Mouse (Mus musculus) lung, postnatal 14 days (tissue): ENCODE results near the gene Drosha.
"Not testable (repeated sequence)": the region's sequence is repeated elsewhere in the genome, so short reads cannot be mapped to it uniquely, and the experiment has no call there.

Experiments
- DNase-seq: peaks from one replicate; pipeline ENCODE4 v3.0.0; 2021

The Drosha gene

GRCm38 (mm10) chr15:12888312-12888711 is 63.7 kb downstream of the Drosha start:
- DNase-seq: no peak

GRCm38 (mm10) chr15:12889909-12890308 is 65.3 kb downstream of the Drosha start:
- no peak for DNase-seq

- DNase-seq: no peak
Measured at GRCm38 (mm10) chr15:12895426-12895825, 70.8 kb downstream of the Drosha start.

GRCm38 (mm10) chr15:12896022-12897009 is 71.7 kb downstream of the Drosha start:
- DNase-seq: no peak

GRCm38 (mm10) chr15:12897831-12898230 is 73.2 kb downstream of the Drosha start:
- DNase-seq: no peak

GRCm38 (mm10) chr15:12900428-12901196 is 76.0 kb downstream of the Drosha start:
- DNase-seq: no peak

- no peak for DNase-seq
Measured at GRCm38 (mm10) chr15:12901197-12901570, 76.6 kb downstream of the Drosha start.

- DNase-seq: no peak
Measured at GRCm38 (mm10) chr15:12904442-12904841, 79.8 kb downstream of the Drosha start.

GRCm38 (mm10) chr15:12907962-12908719 is 83.5 kb downstream of the Drosha start:
- DNase-seq: no peak

GRCm38 (mm10) chr15:12908720-12909028 is 84.1 kb downstream of the Drosha start:
- no peak for DNase-seq

- no peak for DNase-seq
Measured at GRCm38 (mm10) chr15:12909171-12909570, 84.6 kb downstream of the Drosha start.

GRCm38 (mm10) chr15:12911082-12911481 is 86.5 kb downstream of the Drosha start:
- no peak for DNase-seq

- no peak for DNase-seq
Measured at GRCm38 (mm10) chr15:12916314-12916815, 91.8 kb downstream of the Drosha start.

- not testable (repeated sequence) for DNase-seq
Measured at GRCm38 (mm10) chr15:12919326-12919966, 94.8 kb downstream of the Drosha start.

- no peak for DNase-seq
Measured at GRCm38 (mm10) chr15:12919967-12920870, 95.6 kb downstream of the Drosha start.

GRCm38 (mm10) chr15:12921901-12922300 is 97.3 kb downstream of the Drosha start:
- DNase-seq: no peak

- no peak for DNase-seq
Measured at GRCm38 (mm10) chr15:12923826-12924225, 99.2 kb downstream of the Drosha start.

- no peak for DNase-seq
Measured at GRCm38 (mm10) chr15:12931481-12931880, 106.9 kb downstream of the Drosha start.

- no peak for DNase-seq
Measured at GRCm38 (mm10) chr15:12936217-12936732, 111.7 kb downstream of the Drosha start.

GRCm38 (mm10) chr15:12937326-12937725 is 112.7 kb downstream of the Drosha start:
- DNase-seq: not testable (repeated sequence)

- DNase-seq: no peak
Measured at GRCm38 (mm10) chr15:12941106-12941505, 116.5 kb downstream of the Drosha start.
